Mouse (Mus musculus): Measurements from ENCODE around the gene Iah1. TPM values are rescaled to one million over a fixed set of nuclear protein-coding genes. Genes with fewer than 3 reads are reported as not detected.

The Iah1 gene
- total RNA-seq, 2 experiments from 2014 or later, result 12.0 to 16.0 TPM

DNA sequence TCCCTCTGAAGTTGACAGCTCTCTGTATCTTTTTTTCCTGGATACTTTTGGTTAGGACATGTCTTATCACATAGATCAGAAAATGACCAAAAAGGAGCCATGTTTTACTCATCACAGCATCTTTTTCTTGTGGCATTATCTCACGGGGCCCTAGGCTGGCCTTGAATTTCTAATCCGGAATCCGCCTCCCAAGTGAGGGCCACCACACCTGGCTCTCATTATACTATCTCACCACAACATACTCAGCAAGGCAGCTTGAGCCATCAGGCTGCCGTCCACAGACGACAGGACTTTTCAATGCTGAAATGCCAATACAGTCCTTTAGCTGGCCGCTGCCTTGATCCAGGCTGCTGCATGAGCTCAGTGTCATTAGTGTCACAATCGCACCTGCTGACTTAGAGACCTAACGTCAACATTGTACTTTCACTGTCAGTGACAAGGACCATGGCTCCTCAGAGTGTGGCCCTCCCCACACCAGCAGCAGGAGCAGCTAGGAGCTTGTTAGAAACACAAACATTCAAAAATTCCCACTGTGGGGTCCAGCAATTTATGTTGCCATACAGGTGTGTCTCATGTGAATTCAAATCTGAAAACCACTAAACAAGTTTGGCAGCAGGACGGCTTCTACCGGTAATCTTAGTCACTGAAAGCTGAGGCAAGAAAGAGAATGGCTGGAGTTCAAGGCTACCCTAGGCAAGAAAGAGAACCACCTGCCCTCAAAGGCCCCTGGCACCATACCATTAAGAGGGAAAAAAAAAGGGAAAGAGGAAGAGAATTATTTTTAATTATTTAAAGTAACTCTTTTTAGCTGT, 48.6 kb downstream of the Iah1 start:
- no peak for DNase-seq

DNA sequence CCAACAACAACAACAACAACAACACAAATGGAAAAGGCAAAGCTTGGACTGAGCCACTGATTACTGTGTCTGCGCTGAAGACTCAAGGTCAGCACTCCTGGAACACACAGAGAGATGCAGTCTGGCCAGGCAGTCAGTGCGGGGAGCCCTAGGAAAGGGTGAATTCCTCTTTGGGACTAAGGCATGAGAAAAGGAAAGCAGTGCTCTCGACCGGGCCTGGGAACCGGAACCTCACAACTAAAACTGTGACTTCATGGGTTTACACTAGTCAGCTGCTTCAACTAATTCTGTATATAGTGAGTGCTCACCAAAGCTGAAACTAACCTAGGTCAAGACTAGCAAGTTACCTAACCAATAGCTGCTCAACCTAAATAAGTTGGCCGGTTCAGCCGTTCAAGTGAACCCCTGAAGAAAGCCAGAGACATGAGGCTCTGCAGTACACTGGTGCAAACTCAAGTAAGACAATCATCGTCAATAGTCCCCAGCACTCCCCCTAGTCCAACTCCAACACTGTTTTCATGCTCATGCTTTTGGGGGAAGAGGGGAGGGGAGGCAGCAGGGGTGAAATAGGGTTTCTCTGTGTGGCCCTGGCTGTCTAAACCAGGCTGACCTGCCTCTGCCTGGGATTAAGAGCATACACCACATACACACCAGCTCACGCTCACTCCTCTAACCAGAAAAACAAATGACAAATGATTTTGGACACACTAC, 52.3 kb downstream of the Iah1 start:
- DNase-seq, result peak; percentile 36 to 42

DNA sequence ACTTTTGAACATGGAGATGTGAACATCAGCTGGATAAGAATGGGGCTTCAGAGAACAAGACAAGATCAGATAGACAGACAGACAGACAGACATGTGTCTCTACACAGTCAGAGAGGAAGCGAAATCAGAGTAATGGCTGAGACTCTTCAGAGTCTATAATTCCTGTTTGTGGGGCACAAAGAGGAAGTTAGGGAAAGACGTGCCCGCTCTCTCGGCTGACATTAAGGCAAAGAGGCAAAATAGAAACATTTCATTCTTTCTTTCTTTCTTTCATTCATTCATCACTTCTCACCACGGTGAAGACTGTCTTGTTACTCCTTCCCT, 52.9 kb downstream of the Iah1 start:
- DNase-seq, result peak in 1 of 2 experiments; percentile 28

DNA sequence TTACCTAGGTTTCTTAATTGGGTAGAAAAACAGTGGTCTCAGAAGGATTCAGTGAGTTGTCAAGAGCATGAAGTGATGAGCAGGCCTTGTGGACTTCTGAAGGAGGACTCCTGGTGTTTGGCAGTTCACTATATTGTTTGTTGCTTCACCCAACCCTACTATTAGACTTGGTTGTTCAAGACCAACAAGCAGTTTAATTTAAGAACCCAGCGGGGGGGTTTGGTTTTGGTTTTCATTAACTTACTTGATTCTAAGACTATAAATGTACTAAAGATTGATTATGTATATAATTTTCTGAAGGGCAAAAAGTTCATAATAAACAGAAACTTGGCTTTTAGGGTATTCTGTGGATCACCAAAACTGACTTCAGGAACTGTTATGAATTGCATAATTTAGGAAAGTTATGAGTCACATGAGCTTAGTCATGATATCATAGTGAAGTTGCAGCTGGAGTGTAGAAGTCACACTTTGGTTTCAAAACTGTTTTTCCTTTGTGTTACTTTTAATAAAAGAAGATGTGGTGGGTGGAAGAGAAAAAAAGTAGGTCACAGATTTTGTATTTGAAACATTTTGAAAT, 53.9 kb downstream of the Iah1 start:
- DNase-seq, result peak in 1 of 2 experiments; percentile 13

DNA sequence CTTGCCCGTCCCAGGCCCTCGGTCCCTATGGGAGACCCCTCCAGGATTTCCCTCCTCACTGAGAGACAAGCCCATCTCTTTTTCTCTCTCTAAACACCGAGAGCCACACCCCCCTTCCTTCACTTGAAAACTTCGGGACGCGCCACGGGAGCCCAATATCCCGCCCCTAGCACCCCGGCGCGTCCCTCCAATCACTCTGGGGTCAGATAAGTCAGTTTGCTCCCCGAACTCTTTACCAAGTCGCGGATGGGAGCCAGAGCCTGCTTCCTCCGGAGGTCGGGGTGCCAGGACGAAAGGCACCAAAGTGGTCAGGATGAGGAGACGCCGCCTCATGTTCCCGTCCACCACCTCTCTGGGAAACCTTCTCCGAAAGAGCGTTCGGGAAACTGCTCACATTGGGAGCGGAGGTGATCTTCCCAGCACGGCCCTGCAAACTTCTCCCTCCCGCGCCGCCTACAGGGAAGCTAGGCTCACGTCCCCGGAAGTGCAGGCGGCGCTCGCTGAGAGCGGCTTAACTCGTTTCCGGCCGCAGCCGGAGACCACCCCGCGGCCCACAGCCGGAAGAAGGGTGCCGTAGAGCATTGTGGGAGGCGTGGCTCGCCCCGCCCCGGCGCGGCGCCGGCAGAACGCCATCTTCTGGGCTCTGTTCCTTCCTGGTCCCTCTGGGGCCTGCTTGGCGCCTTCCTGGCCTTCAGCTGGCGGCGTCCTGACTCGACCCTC, 57.1 kb downstream of the Iah1 start, which contains the start of gene Adam17:
TSS of gene Adam17 (minus strand) at position 533 of the 720 bp plus-strand sequence.
- DNase-seq, result peak; percentile 98

Other genes starting within 250 kb of the Iah1 start
- gene Cpsf3, start 31.0 kb upstream of the Iah1 start, total RNA-seq (2021), result 10 to 100 TPM; 34.6 to 38.5 TPM
- gene Itgb1bp1, start 30.1 kb upstream of the Iah1 start, total RNA-seq (2021), result 10 to 100 TPM; 43.3 to 44.6 TPM
- 10 to 100 TPM; 42.8 to 50.2 TPM for gene Adam17, start 57.2 kb downstream of the Iah1 start, total RNA-seq (2021)
- 10 to 100 TPM; 69.8 to 76.4 TPM for gene Ywhaq, start 101.2 kb downstream of the Iah1 start, total RNA-seq (2021)

Measured in heart, adult 18-20 months (tissue).